Mouse (Mus musculus) midbrain, embryonic 14.5 days (tissue): ENCODE results near the gene Tk1. TPM values are rescaled to one million over a fixed set of nuclear protein-coding genes. Genes with fewer than 3 reads are reported as not detected.
A peak's percentile ranks its signal among the peaks of the same experiment; 100 is the strongest.
"Not testable (repeated sequence)": the region's sequence is repeated elsewhere in the genome, so short reads cannot be mapped to it uniquely, and the experiment has no call there.

Source experiments
- ATAC-seq: fragments of 200-750 bp; cut with Nextera tagmentation; 2 replicates; pipeline ENCODE4 v1.8.0; 2017; ENCODE audit warnings: moderate number of reproducible peaks, moderate library complexity; ENCODE audit not compliant: low FRiP score, low TSS enrichment
- DNase-seq: peaks from one replicate; pipeline ENCODE4 v3.0.0-alpha.2; 2015
- H3K27ac ChIP-seq: fragments of 300-500 bp; sonication (generic); replicated peaks from 2 replicates; pipeline ENCODE4 v1.5.1; 2014; ENCODE audit warnings: mild to moderate bottlenecking, low read depth, low read length, moderate library complexity
- H3K27me3 ChIP-seq: fragments of 300-500 bp; sonication (generic); 2 replicates; pipeline ENCODE4 v1.6.1; 2014; ENCODE audit warnings: low read length, control low read depth, mixed read lengths; ENCODE audit not compliant: control insufficient read depth, insufficient read depth
- H3K36me3 ChIP-seq: fragments of 300-500 bp; sonication (generic); 2 replicates; pipeline ENCODE4 v1.6.1; 2014; ENCODE audit warnings: low read length, control low read depth; ENCODE audit not compliant: control insufficient read depth, insufficient read depth
- H3K4me1 ChIP-seq: fragments of 300-500 bp; sonication (generic); 2 replicates; pipeline ENCODE4 v1.6.1; 2014; ENCODE audit warnings: mild to moderate bottlenecking, antibody characterized with exemption, low read length, control low read depth; ENCODE audit not compliant: control insufficient read depth, insufficient read depth
- H3K4me2 ChIP-seq: fragments of 300-500 bp; sonication (generic); 2 replicates; pipeline ENCODE4 v1.6.1; 2014; ENCODE audit warnings: mild to moderate bottlenecking, low read length, moderate library complexity
- H3K4me3 ChIP-seq: fragments of 300-500 bp; sonication (generic); replicated peaks from 2 replicates; pipeline ENCODE4 v1.5.1; 2014; ENCODE audit warnings: low read depth, low read length
- H3K9ac ChIP-seq: fragments of 300-500 bp; sonication (generic); replicated peaks from 2 replicates; pipeline ENCODE4 v1.6.1; 2014; ENCODE audit warnings: mild to moderate bottlenecking, low read length, moderate library complexity
- H3K9me3 ChIP-seq: fragments of 300-500 bp; sonication (generic); 2 replicates; pipeline ENCODE4 v1.6.1; 2016; ENCODE audit warnings: low read length, control low read depth, mixed read lengths; ENCODE audit not compliant: control insufficient read depth
- WGBS: fragments of 180-500 bp; shearing (Covaris S2); extraction: QIAGEN DNeasy Blood & Tissue Kit; methylation state at CpG from one replicate; pipeline ENCODE4 v1.1.7; 2014; 5-methylcytosine and 5-hydroxymethylcytosine counted together
- polyA plus RNA-seq: library from polyadenylated mRNA; unstranded; fragments of >200 nt; fragmentation: Nextera tagmentation; extraction: Ambion mirVana; gene quantifications from 2 replicates; pipeline ENCODE4 v1.2.1, GENCODE M21; 2014

Tk1 gene
- polyA plus RNA-seq, 1 experiment from 2014 or later, result 18.0 TPM

DNA sequence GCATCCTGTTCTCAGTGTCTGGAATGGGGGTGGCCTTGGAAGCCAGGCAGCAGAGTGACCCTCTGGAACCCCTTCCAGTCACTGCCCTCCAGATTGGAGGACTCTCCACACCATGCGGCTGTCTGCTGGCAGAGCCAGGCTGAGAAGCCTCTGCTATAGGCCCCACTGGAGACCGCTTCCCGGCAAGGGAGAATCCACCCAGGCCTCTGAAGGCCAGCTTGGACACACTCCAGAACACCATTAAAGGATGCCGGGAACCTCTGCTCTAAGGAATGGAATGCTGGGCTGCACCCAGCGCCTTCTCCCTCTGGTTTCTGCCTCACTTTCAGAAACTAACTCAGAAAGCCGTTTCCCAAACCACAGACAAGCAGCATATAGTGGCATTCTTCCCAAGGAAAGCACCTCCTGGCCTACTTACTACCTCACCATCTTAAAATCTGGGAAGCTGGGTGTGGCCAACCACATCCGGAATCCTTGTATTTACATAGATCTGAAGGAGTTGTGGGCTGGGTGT lies 3.1 kb downstream of the Tk1 start:
- Histone ChIP-seq H3K9me3 (no peaks in the 10 kb centered on the region), H3K4me2 (no peak overlapping the region), H3K27me3 (no peaks in the 10 kb centered on the region), H3K36me3 (no peaks in the 10 kb centered on the region), H3K27ac (no peak overlapping the region), H3K4me3 (no peak overlapping the region), H3K4me1 (peaks cover 17% of the 10 kb centered on the region), H3K9ac (no peak overlapping the region)
- ATAC-seq, result no peak
- DNase-seq, result no peak
- 90% methylated on average over 7 of the region's 7 CpGs for WGBS

DNA sequence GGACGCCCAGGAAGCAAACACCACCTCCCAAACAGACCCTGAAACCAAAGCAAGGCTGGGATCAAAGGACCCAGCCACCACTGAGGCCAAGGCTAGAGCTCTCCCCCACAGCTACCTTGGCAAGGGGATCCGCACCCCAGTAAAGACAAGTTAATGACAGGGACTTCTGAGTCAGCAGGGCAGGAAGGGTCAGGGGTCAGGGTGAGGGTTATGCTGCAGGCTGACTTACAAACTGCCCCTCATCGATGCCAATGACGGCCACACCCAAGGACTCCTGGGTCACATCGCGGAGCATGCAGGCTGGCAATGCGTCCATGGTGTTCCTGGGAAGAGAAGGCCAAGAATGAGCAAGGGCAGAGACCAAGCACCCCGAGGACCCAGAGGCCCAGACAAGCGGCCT lies 4.0 kb downstream of the Tk1 start:
- WGBS, result 94% methylated on average over 9 of the region's 9 CpGs
- H3K27me3 ChIP-seq, result no peaks in the 10 kb centered on the region
- H3K4me3 ChIP-seq, result no peak overlapping the region
- H3K9me3 ChIP-seq, result no peaks in the 10 kb centered on the region
- H3K36me3 ChIP-seq, result no peaks in the 10 kb centered on the region; the same call in 1 of the 2 replicates
- DNase-seq (no peak), ATAC-seq (no peak)
- no peak overlapping the region for H3K4me2 ChIP-seq
- peaks cover 17% of the 10 kb centered on the region for H3K4me1 ChIP-seq
- no peak overlapping the region for H3K9ac ChIP-seq
- no peak overlapping the region for H3K27ac ChIP-seq

DNA sequence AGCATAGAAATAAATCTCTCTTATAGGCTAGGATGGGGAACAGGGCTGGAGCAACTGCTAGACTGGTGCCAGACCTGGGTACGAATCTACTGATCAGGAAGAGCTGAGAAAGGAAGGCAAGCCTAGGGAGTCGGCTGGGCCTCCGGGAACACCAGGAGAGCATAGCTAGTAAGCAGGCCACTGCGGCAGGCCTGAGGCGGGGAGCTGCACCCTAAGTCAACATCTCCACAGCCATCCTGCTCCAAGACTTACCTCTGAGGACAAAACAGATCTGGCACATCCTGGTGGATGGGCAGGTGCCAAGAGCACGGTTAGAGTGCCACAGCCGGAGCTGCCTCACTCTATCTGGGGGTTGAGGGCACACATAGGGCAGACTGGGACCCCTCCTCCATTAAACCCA lies 5.7 kb downstream of the Tk1 start:
- no peaks in the 10 kb centered on the region for H3K27me3 ChIP-seq
- peaks cover 4% of the 10 kb centered on the region for H3K4me1 ChIP-seq
- no peak for ATAC-seq
- H3K36me3 ChIP-seq, result no peaks in the 10 kb centered on the region; the same call in 1 of the 2 replicates
- H3K4me2 ChIP-seq, result no peak overlapping the region
- no peak overlapping the region for H3K9ac ChIP-seq
- WGBS, result 96% methylated on average over 7 of the region's 7 CpGs
- DNase-seq, result no peak
- H3K27ac ChIP-seq, result no peak overlapping the region
- H3K9me3 ChIP-seq, result no peaks in the 10 kb centered on the region
- H3K4me3 ChIP-seq, result no peak overlapping the region

DNA sequence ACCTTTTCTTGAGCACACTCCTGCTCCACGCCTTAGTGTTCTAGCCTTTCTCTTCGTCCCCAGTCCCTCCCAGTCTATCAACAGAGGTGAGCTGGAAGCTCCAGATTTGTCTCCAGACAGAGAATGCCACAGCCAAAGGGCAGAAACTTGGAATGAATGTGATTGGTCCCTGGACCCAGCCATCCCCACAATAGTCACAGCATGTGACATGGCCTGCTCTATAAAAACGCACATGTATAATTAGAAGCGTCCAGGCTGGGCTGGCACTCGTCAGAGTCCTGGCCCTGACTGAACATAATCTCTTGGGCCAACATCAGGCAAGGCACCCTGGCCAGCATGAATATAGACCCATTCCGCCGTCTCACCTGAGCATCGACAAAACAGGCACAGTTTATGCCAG lies 6.8 kb downstream of the Tk1 start:
- no peaks in the 10 kb centered on the region for H3K9me3 ChIP-seq
- ATAC-seq (no peak), DNase-seq (no peak)
- no peaks in the 10 kb centered on the region for H3K27me3 ChIP-seq
- WGBS, result 62% methylated on average over 8 of the region's 8 CpGs
- no peak overlapping the region for H3K4me2 ChIP-seq
- H3K9ac ChIP-seq, result no peak overlapping the region
- H3K27ac ChIP-seq, result no peak overlapping the region
- H3K4me3 ChIP-seq, result no peak overlapping the region
- no peaks in the 10 kb centered on the region; the same call in 1 of the 2 replicates for H3K36me3 ChIP-seq
- no peaks in the 10 kb centered on the region for H3K4me1 ChIP-seq

DNA sequence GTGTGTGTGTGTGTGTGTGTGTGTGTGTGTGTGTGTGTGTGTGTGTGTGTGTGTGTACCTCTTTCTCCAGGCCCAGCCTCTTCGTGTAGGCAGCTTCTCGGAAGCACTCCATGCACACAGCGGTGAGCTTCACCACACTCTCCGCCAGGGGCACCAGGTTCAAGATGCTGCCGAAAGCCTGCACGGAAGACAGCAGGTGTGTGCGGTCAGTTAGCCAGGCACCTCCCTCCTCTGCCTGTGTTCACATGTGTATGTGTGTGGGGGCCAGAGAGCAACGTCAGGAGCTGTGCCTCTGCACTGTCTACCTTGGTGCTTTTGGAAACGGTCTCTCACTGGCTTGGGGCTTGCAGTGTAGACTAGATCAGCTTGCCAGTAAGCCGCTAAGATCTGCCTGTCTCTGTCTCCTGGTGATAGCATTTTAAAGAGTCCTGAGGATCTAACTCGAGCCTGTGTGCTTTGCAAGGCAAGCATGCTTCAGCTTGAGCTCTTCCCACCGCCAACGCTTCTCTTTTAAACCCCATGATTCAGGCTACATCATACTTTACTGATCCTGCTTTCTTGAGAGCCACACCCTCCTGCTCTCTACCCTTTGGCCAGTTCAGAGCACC lies 9.4 kb downstream of the Tk1 start:
- no peaks in the 10 kb centered on the region; the same call in 1 of the 2 replicates for H3K36me3 ChIP-seq

DNA sequence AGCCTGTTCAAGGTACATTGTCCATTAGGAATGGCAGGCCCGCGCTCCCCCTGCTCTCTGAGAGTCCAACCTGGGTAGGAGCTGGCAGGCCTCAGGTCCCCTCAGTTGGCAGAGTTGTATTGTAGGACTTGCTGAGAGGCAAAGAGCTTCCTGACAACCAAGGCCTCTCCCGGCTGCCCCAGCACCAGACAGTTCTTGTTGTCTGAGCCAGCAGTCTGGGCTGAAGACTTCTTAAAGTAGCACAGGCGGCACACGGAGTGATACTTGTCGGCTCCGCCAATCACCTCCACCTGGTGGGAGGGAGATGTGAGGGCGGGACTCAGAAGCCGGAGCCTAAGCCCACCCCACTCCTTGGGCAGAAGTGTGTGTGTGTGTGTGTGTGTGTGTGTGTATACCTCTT lies 10.0 kb downstream of the Tk1 start:
- H3K9me3 ChIP-seq, DNase-seq, H3K9ac ChIP-seq, ATAC-seq, H3K4me2 ChIP-seq, H3K4me3 ChIP-seq, H3K36me3 ChIP-seq, H3K27me3 ChIP-seq, H3K27ac ChIP-seq, H3K4me1 ChIP-seq: not testable (repeated sequence)
- 88% methylated on average over 9 of the region's 9 CpGs for WGBS

More for the DNA sequence above, 9.4 kb downstream of the Tk1 start:
- ATAC-seq, result no peak
- DNase-seq, result no peak
- H3K9ac ChIP-seq, result no peak overlapping the region
- no peak overlapping the region for H3K4me2 ChIP-seq
- H3K27ac ChIP-seq, result no peak overlapping the region
- no peak overlapping the region for H3K4me3 ChIP-seq
- H3K27me3 ChIP-seq, result no peaks in the 10 kb centered on the region
- 91% methylated on average over 13 of the region's 13 CpGs for WGBS
- no peaks in the 10 kb centered on the region for H3K9me3 ChIP-seq
- H3K4me1 ChIP-seq, result no peaks in the 10 kb centered on the region

DNA sequence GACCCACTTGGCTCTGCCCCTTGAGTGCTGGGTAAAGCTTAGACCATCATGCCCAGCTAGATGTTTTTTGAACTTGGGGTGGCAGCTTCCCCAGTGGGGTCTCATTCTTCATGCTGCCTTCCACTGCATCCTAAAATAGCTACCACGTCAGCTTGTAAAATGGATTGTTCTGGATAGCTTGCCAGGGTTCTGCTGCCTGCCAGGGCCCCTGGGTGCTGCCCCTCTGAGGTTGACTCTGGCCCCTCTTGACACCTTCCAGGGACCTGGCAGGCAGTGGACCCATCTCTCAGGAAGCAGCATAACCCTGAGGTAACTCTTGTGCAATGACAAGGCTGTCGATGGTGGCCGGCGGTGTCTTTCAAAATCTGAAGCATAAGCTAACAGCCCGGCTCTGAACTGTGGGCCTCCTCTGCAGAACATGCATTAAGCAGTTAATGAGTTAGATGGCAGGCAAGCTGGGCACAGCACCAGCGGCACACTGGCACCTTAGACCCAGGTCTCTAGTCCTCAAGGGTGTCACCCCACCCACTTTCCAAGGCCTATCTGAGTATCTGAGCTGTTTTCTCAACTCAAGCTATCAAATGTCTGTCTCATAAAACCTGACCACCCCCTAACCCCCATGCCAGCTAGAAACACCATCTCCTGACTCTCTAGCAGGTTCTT lies 11.1 kb downstream of the Tk1 start:
- WGBS, result 96% methylated on average over 6 of the region's 6 CpGs
- Histone ChIP-seq H3K9ac (no peak overlapping the region), H3K4me2 (no peak overlapping the region), H3K4me3 (no peak overlapping the region), H3K27ac (no peak overlapping the region), H3K9me3 (no peaks in the 10 kb centered on the region), H3K36me3 (no peaks in the 10 kb centered on the region; the same call in 1 of the 2 replicates), H3K27me3 (peaks cover 6% of the 10 kb centered on the region; the same call in 1 of the 2 replicates), H3K4me1 (peaks cover 12% of the 10 kb centered on the region)
- ATAC-seq (no peak), DNase-seq (no peak)

DNA sequence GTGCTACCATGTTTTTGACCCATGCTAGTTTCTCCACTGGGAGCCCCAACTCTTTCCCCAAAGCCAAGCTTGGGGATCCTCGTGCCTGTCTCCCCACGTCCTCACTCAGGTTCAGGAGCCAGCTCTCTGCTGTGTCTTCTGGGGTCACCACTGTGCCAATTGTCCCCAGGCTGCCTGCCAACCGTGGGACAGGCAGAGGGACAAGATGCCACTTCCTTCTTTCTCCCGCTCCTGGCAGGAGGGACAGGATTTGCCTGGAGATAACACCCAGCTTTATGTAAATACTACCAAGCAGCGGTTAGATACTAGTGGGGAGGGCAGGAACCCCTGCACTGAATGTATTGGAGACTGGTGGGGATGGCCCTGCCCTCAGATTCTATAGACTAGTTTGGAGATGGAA lies 12.0 kb downstream of the Tk1 start:
- no peak for DNase-seq
- H3K4me2 ChIP-seq, result no peak overlapping the region
- peaks cover 8% of the 10 kb centered on the region; the same call in 1 of the 2 replicates for H3K27me3 ChIP-seq
- no peak overlapping the region for H3K9ac ChIP-seq
- ATAC-seq, result no peak
- H3K4me1 ChIP-seq, result peaks cover 15% of the 10 kb centered on the region
- no peaks in the 10 kb centered on the region; the same call in 1 of the 2 replicates for H3K36me3 ChIP-seq
- H3K9me3 ChIP-seq, result no peaks in the 10 kb centered on the region
- H3K27ac ChIP-seq, result 0 out of 2 replicates have a peak overlapping the region, but pooled peaks have one; percentile 1
- WGBS, result 81% methylated on average over 5 of the region's 5 CpGs
- H3K4me3 ChIP-seq, result no peak overlapping the region
